Mouse (Mus musculus): ENCODE data around the gene Dgkd. TPM values are rescaled to one million over a fixed set of nuclear protein-coding genes. Genes with fewer than 3 reads are reported as not detected.
"Not testable (repeated sequence)": the region's sequence is repeated elsewhere in the genome, so short reads cannot be mapped to it uniquely, and the experiment has no call there.

Dgkd gene
- polyA plus RNA-seq, 1 experiment, result 53.3 TPM

- Histone ChIP-seq H3K27ac (ENCODE audit: insufficient read depth, low read length) (no peak overlapping the region), H3K4me1 (ENCODE audit: control insufficient read depth, insufficient read depth, low read length) (no peaks in the 10 kb centered on the region), H3K4me3 (ENCODE audit: insufficient read depth, low read length) (no peak overlapping the region)
- TF ChIP-seq POLR2A (IDR thresholded peaks at IDR 0.05; ENCODE audit: extremely low read depth, insufficient read depth, low read length), result no peak
- TF ChIP-seq CTCF (IDR thresholded peaks at IDR 0.05; ENCODE audit: extremely low read depth, insufficient read depth, low read length), result no peak
Measured at GRCm38 (mm10) chr1:87826474-87826873, 26.6 kb upstream of the Dgkd start.

- not testable (repeated sequence) for H3K27ac ChIP-seq (ENCODE audit: insufficient read depth, low read length); H3K4me3 ChIP-seq (ENCODE audit: insufficient read depth, low read length); H3K4me1 ChIP-seq (ENCODE audit: control insufficient read depth, insufficient read depth, low read length)
Measured at GRCm38 (mm10) chr1:87827476-87827875, 25.6 kb upstream of the Dgkd start.

GRCm38 (mm10) chr1:87828185-87828584 lies 24.9 kb upstream of the Dgkd start:
- no peak overlapping the region for H3K4me3 ChIP-seq (ENCODE audit: insufficient read depth, low read length)
- no peak overlapping the region for H3K27ac ChIP-seq (ENCODE audit: insufficient read depth, low read length)
- TF ChIP-seq CTCF (IDR thresholded peaks at IDR 0.05; ENCODE audit: extremely low read depth, insufficient read depth, low read length) (no peak), POLR2A (IDR thresholded peaks at IDR 0.05; ENCODE audit: extremely low read depth, insufficient read depth, low read length) (no peak)
- H3K4me1 ChIP-seq (ENCODE audit: control insufficient read depth, insufficient read depth, low read length), result no peaks in the 10 kb centered on the region

GRCm38 (mm10) chr1:87828926-87829580 lies 24.0 kb upstream of the Dgkd start:
- Histone ChIP-seq H3K4me3 (ENCODE audit: insufficient read depth, low read length) (no peak overlapping the region), H3K4me1 (ENCODE audit: control insufficient read depth, insufficient read depth, low read length) (no peaks in the 10 kb centered on the region), H3K27ac (ENCODE audit: insufficient read depth, low read length) (no peak overlapping the region)
- TF ChIP-seq CTCF (IDR thresholded peaks at IDR 0.05; ENCODE audit: extremely low read depth, insufficient read depth, low read length), result no peak
- no peak for TF ChIP-seq POLR2A (IDR thresholded peaks at IDR 0.05; ENCODE audit: extremely low read depth, insufficient read depth, low read length)

GRCm38 (mm10) chr1:87829621-87830211 lies 23.4 kb upstream of the Dgkd start:
- no peak for TF ChIP-seq CTCF (IDR thresholded peaks at IDR 0.05; ENCODE audit: extremely low read depth, insufficient read depth, low read length)
- TF ChIP-seq POLR2A (IDR thresholded peaks at IDR 0.05; ENCODE audit: extremely low read depth, insufficient read depth, low read length), result no peak
- Histone ChIP-seq H3K27ac (ENCODE audit: insufficient read depth, low read length) (no peak overlapping the region), H3K4me1 (ENCODE audit: control insufficient read depth, insufficient read depth, low read length) (no peaks in the 10 kb centered on the region), H3K4me3 (ENCODE audit: insufficient read depth, low read length) (no peak overlapping the region)

- TF ChIP-seq CTCF (IDR thresholded peaks at IDR 0.05; ENCODE audit: extremely low read depth, insufficient read depth, low read length) (no peak), POLR2A (IDR thresholded peaks at IDR 0.05; ENCODE audit: extremely low read depth, insufficient read depth, low read length) (no peak)
- no peaks in the 10 kb centered on the region for H3K4me1 ChIP-seq (ENCODE audit: control insufficient read depth, insufficient read depth, low read length)
- H3K27ac ChIP-seq (ENCODE audit: insufficient read depth, low read length), result no peak overlapping the region
- H3K4me3 ChIP-seq (ENCODE audit: insufficient read depth, low read length), result no peak overlapping the region
Measured at GRCm38 (mm10) chr1:87836453-87836852, 16.6 kb upstream of the Dgkd start.

- H3K27ac ChIP-seq (ENCODE audit: insufficient read depth, low read length), result no peak overlapping the region
- no peaks in the 10 kb centered on the region for H3K4me1 ChIP-seq (ENCODE audit: control insufficient read depth, insufficient read depth, low read length)
- H3K4me3 ChIP-seq (ENCODE audit: insufficient read depth, low read length), result no peak overlapping the region
- no peak for TF ChIP-seq POLR2A (IDR thresholded peaks at IDR 0.05; ENCODE audit: extremely low read depth, insufficient read depth, low read length)
- no peak for TF ChIP-seq CTCF (IDR thresholded peaks at IDR 0.05; ENCODE audit: extremely low read depth, insufficient read depth, low read length)
Measured at GRCm38 (mm10) chr1:87837018-87837417, 16.1 kb upstream of the Dgkd start.

- Histone ChIP-seq H3K27ac (ENCODE audit: insufficient read depth, low read length) (no peak overlapping the region), H3K4me1 (ENCODE audit: control insufficient read depth, insufficient read depth, low read length) (no peaks in the 10 kb centered on the region), H3K4me3 (ENCODE audit: insufficient read depth, low read length) (no peak overlapping the region)
- TF ChIP-seq POLR2A (IDR thresholded peaks at IDR 0.05; ENCODE audit: extremely low read depth, insufficient read depth, low read length), result no peak
- TF ChIP-seq CTCF (IDR thresholded peaks at IDR 0.05; ENCODE audit: extremely low read depth, insufficient read depth, low read length), result no peak
Measured at GRCm38 (mm10) chr1:87840411-87841208, 12.5 kb upstream of the Dgkd start.

GRCm38 (mm10) chr1:87846801-87847474 lies 6.1 kb upstream of the Dgkd start:
- no peak overlapping the region for H3K4me3 ChIP-seq (ENCODE audit: insufficient read depth, low read length)
- no peak overlapping the region for H3K27ac ChIP-seq (ENCODE audit: insufficient read depth, low read length)
- H3K4me1 ChIP-seq (ENCODE audit: control insufficient read depth, insufficient read depth, low read length), result peaks cover 8% of the 10 kb centered on the region
- TF ChIP-seq POLR2A (IDR thresholded peaks at IDR 0.05; ENCODE audit: extremely low read depth, insufficient read depth, low read length), result no peak
- no peak for TF ChIP-seq CTCF (IDR thresholded peaks at IDR 0.05; ENCODE audit: extremely low read depth, insufficient read depth, low read length)
